In the genomic region with DNA sequence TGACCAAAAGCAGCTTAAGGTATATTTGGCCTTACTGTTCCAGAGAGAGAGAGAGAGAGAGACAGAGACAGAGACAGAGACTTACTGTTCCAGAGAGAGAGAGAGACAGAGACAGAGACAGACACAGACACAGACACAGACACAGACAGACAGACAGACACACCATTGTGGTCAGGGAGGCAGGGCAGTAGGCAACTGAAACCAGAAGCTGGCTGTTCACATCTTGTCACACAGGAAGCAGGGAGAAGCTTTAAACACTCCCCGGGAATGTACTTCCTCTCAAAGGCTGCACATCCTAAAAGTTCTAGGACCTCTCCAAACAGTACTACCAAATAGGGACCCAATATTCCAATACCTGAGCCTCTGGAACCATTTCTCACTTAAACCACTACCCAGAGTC, we compare ENCODE assay signal across 23 mouse cellular contexts.
DNase-seq lines count a peak whose midpoint lies in the region; ATAC-seq and TF ChIP-seq lines count a peak whose summit lies in the region.
"Had no signal": no experiment of that assay in that cellular context is flagged by ENCODE, and none has a peak within 500 bp of the region (broad histone marks: within the 10 kb centered on the region; RNA-seq: fewer than 3 reads in every experiment).

No protein-coding gene starts in this region.

- no peak for TF ChIP-seq CTCF in gastrocnemius, adult 2 months (IDR thresholded peaks at IDR 0.05)

- peaks cover 39% of the 10 kb centered on the region for H3K4me1 ChIP-seq in limb, embryonic 12.5 days (replicated peaks)
- H3K4me1 ChIP-seq in limb, embryonic 10.5 days, result peaks cover 31% of the 10 kb centered on the region
- H3K4me1 ChIP-seq in brown adipose tissue, adult 24 weeks (ENCODE audit: control insufficient read depth, insufficient read depth, insufficient read length, low read length), result peaks cover 25% of the 10 kb centered on the region
- H3K4me1 ChIP-seq in hindbrain, embryonic 11.5 days (replicated peaks; ENCODE audit: control insufficient read depth, insufficient read depth, low read length), result no peaks in the 10 kb centered on the region; the same call in 1 of the 2 replicates

- H3K36me3 ChIP-seq in limb, embryonic 12.5 days, result peaks cover 9% of the 10 kb centered on the region
- peaks cover 18% of the 10 kb centered on the region for H3K36me3 ChIP-seq in limb, embryonic 10.5 days
- H3K36me3 ChIP-seq in hindbrain, embryonic 11.5 days (ENCODE audit: control insufficient read depth, insufficient read depth, low read length), result no peaks in the 10 kb centered on the region
- H3K36me3 ChIP-seq: hindbrain, embryonic 10.5 days; midbrain, embryonic 12.5 days; neural tube, embryonic 13.5 days had no signal

- intact Hi-C loops in gastrocnemius, adult 2 months (cut with DNase I), result loop anchor here (5.0 kb wide), 1 partner anchor 43 kb away; no protein-coding TSS in a partner anchor

- peak overlapping the region; percentile 67 for H3K27ac ChIP-seq in gastrocnemius, adult 2 months
- peak overlapping the region; percentile 31; the same call in 1 of the 2 replicates for H3K27ac ChIP-seq in limb, embryonic 12.5 days
- H3K27ac ChIP-seq in limb, embryonic 10.5 days, result no peak overlapping the region
- peak overlapping the region; percentile 42; the same call in 1 of the 2 replicates for H3K27ac ChIP-seq in brown adipose tissue, adult 24 weeks (replicated peaks; ENCODE audit: low read depth, low read length)
- H3K27ac ChIP-seq in hindbrain, embryonic 11.5 days (ENCODE audit: low read depth, low read length), result no peak overlapping the region
- H3K27ac ChIP-seq: embryonic facial prominence, embryonic 12.5 days; heart, embryonic 13.5 days; hindbrain, embryonic 10.5 days; liver, embryonic 14.5 days; midbrain, embryonic 12.5 days; neural tube, embryonic 13.5 days had no signal

- H3K9me3 ChIP-seq in limb, embryonic 12.5 days, result no peaks in the 10 kb centered on the region
- H3K9me3 ChIP-seq in limb, embryonic 10.5 days (replicated peaks), result no peaks in the 10 kb centered on the region
- no peaks in the 10 kb centered on the region for H3K9me3 ChIP-seq in hindbrain, embryonic 11.5 days (ENCODE audit: control insufficient read depth, low read length)
- H3K9me3 ChIP-seq: embryonic facial prominence, embryonic 12.5 days; heart, embryonic 13.5 days; hindbrain, embryonic 10.5 days; midbrain, embryonic 12.5 days; neural tube, embryonic 13.5 days had no signal

- no peak for DNase-seq in gastrocnemius, adult 2 months
- DNase-seq in gastrocnemius, postnatal 25 days, result no peak
- DNase-seq in limb, embryonic 10.5 days (ENCODE audit: low spot score), result no peak
- DNase-seq in yolk sac, embryonic 10.5 days (ENCODE audit: low spot score), result no peak
- no peak for DNase-seq in hindbrain, embryonic 11.5 days (ENCODE audit: low spot score)
- DNase-seq: adrenal gland, postnatal 36 days; cerebellum, adult 8-10 months; gastrocnemius, postnatal 36 days; kidney, adult 11 months; kidney, postnatal 10 days; lung, postnatal 14 days; right cerebral cortex, adult 18-20 months; thymus, postnatal 25 days had no signal

- no peak for ATAC-seq in limb, embryonic 12.5 days (ENCODE audit: insufficient number of reproducible peaks, insufficient read depth, low FRiP score, low TSS enrichment, low read depth)
- ATAC-seq in megakaryocyte, adult 5-6 weeks (ENCODE audit: poor library complexity, severe bottlenecking), result peak; percentile 43
- ATAC-seq in hindbrain, embryonic 11.5 days (ENCODE audit: low FRiP score), result no peak
- ATAC-seq: forebrain, embryonic 14.5 days had no signal

- no peak overlapping the region for H3K4me3 ChIP-seq in gastrocnemius, adult 2 months
- no peak overlapping the region for H3K4me3 ChIP-seq in limb, embryonic 12.5 days (replicated peaks)
- H3K4me3 ChIP-seq in limb, embryonic 10.5 days, result no peak overlapping the region
- no peak overlapping the region for H3K4me3 ChIP-seq in brown adipose tissue, adult 24 weeks (ENCODE audit: insufficient read depth, low read depth, low read length)
- no peak overlapping the region for H3K4me3 ChIP-seq in hindbrain, embryonic 11.5 days (ENCODE audit: low read depth, low read length)
- H3K4me3 ChIP-seq: embryonic facial prominence, embryonic 12.5 days; heart, embryonic 13.5 days; hindbrain, embryonic 10.5 days; midbrain, embryonic 12.5 days; neural tube, embryonic 13.5 days had no signal

- H3K27me3 ChIP-seq in limb, embryonic 12.5 days, result no peaks in the 10 kb centered on the region
- no peaks in the 10 kb centered on the region for H3K27me3 ChIP-seq in limb, embryonic 10.5 days (ENCODE audit: low read depth, poor library complexity, severe bottlenecking)
- H3K27me3 ChIP-seq in hindbrain, embryonic 11.5 days (ENCODE audit: control insufficient read depth, insufficient read depth, low read length), result no peaks in the 10 kb centered on the region
- H3K27me3 ChIP-seq: embryonic facial prominence, embryonic 12.5 days; heart, embryonic 13.5 days; midbrain, embryonic 12.5 days; neural tube, embryonic 13.5 days had no signal

- no peak overlapping the region for H3K9ac ChIP-seq in limb, embryonic 12.5 days (replicated peaks)
- H3K9ac ChIP-seq in hindbrain, embryonic 11.5 days (ENCODE audit: low read depth, low read length), result no peak overlapping the region
- H3K9ac ChIP-seq: embryonic facial prominence, embryonic 12.5 days; heart, embryonic 13.5 days; liver, embryonic 14.5 days; midbrain, embryonic 12.5 days; neural tube, embryonic 13.5 days had no signal

- WGBS in limb, embryonic 12.5 days, result 69% methylated on average over 1 of the region's 1 CpGs
- 64% methylated on average over 1 of the region's 1 CpGs for WGBS in limb, embryonic 10.5 days
- 73% methylated on average over 1 of the region's 1 CpGs for WGBS in hindbrain, embryonic 11.5 days

- H3K4me2 ChIP-seq in limb, embryonic 12.5 days, result no peak overlapping the region
- H3K4me2 ChIP-seq in hindbrain, embryonic 11.5 days (replicated peaks; ENCODE audit: low read depth, low read length), result no peak overlapping the region
- H3K4me2 ChIP-seq: embryonic facial prominence, embryonic 12.5 days; heart, embryonic 13.5 days; midbrain, embryonic 12.5 days; neural tube, embryonic 13.5 days had no signal

Comparison
In these comparisons a context has a peak if more than half of its experiments do, and no peak if none do; other contexts are left out.
1. H3K27ac ChIP-seq: peak in gastrocnemius, adult 2 months (single experiment), limb, embryonic 12.5 days (single experiment) and brown adipose tissue, adult 24 weeks (single experiment); none in limb, embryonic 10.5 days (single experiment) and hindbrain, embryonic 11.5 days (single experiment).